Mouse (Mus musculus): Measurements from ENCODE around the gene Rab5c.

Gene Rab5c

GRCm38 (mm10) chr11:100754021-100754692, 16.1 kb upstream of the Rab5c start:
- DNase-seq (ENCODE audit: low read depth in 2 of 2, low spot score in 2 of 2): no peak

GRCm38 (mm10) chr11:100752294-100752693, 14.3 kb upstream of the Rab5c start:
- no peak for DNase-seq (ENCODE audit: low read depth in 2 of 2, low spot score in 2 of 2)

DNA sequence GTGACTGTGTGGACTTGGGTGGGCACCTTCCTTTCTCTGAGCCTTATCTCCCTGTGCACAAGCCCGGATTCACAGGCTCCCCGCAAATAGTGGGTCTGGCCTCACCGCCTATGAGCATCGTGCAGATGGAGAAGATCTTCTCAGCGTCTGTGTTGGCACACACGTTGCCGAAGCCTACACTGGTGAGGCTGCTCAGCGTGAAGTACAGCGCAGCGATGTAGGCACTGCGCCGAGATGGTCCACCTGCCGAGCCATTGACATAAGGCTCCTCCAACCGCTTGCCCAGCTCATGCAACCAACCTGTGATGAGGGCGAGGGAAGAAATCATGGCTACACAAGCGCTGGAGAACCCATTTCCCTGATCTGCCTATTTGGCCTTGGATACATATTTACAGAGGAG, 12.1 kb upstream of the Rab5c start:
- DNase-seq (ENCODE audit: low read depth in 2 of 2, low spot score in 2 of 2): no peak

- DNase-seq (ENCODE audit: low read depth in 2 of 2, low spot score in 2 of 2): no peak
Observed at GRCm38 (mm10) chr11:100749469-100749868, 11.5 kb upstream of the Rab5c start.

- no peak for DNase-seq (ENCODE audit: low read depth in 2 of 2, low spot score in 2 of 2)
Observed at GRCm38 (mm10) chr11:100748620-100749019, 10.6 kb upstream of the Rab5c start.

GRCm38 (mm10) chr11:100747114-100747513, 9.1 kb upstream of the Rab5c start:
- no peak for DNase-seq (ENCODE audit: low read depth in 2 of 2, low spot score in 2 of 2)

GRCm38 (mm10) chr11:100746546-100746945, 8.5 kb upstream of the Rab5c start:
- DNase-seq (ENCODE audit: low read depth in 2 of 2, low spot score in 2 of 2): no peak

GRCm38 (mm10) chr11:100745085-100745484, 7.1 kb upstream of the Rab5c start:
- DNase-seq (ENCODE audit: low read depth in 2 of 2, low spot score in 2 of 2): peak; percentile 47 to 63

GRCm38 (mm10) chr11:100741348-100741747, 3.3 kb upstream of the Rab5c start:
- DNase-seq (ENCODE audit: low read depth in 2 of 2, low spot score in 2 of 2): no peak

- DNase-seq (ENCODE audit: low read depth in 2 of 2, low spot score in 2 of 2): no peak
Observed at GRCm38 (mm10) chr11:100738749-100739148, 734 bp upstream of the Rab5c start.

GRCm38 (mm10) chr11:100737105-100737733, 796 bp downstream of the Rab5c start:
- DNase-seq (ENCODE audit: low read depth in 2 of 2, low spot score in 2 of 2): no peak

- no peak for DNase-seq (ENCODE audit: low read depth in 2 of 2, low spot score in 2 of 2)
Observed at GRCm38 (mm10) chr11:100736746-100737080, 1.3 kb downstream of the Rab5c start.

DNA sequence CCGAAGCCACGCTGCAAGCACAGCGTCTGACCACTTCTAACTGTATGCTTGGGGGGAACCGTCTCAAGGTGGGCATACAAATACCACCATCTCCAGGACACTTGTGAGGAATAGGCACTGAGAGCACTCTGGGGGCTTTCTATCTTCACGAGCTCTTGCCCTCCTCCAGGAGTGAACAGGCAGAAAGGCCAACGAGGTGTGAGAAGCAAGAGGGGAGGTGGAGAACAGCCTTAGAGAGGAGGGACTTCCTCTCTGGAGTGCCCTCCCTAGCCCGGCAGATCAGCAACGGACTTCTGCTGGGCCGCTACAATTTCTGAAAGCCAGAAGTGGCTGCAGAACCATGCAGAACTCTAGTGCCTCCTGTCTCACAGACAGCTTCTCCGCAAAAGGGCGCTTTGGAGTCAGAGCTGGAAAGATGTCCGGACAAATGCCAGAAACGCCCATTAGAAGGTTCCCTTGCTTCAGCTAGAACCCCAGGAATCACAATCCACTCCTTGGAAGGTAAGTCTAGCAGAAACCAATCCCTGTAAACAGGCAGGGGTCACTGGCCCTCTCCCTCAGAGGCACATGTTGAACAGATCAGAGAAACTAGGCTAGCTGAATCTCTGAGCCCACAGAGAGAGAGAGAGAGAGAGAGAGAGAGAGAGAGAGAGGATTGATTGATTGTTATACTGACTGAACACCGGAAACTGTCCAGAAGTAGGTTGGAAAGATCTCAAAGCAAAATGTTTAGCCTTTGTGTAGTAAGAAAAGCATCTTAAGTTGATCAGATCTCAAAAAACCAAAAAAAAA, 1.9 kb downstream of the Rab5c start:
- DNase-seq (ENCODE audit: low read depth in 2 of 2, low spot score in 2 of 2): no peak

DNA sequence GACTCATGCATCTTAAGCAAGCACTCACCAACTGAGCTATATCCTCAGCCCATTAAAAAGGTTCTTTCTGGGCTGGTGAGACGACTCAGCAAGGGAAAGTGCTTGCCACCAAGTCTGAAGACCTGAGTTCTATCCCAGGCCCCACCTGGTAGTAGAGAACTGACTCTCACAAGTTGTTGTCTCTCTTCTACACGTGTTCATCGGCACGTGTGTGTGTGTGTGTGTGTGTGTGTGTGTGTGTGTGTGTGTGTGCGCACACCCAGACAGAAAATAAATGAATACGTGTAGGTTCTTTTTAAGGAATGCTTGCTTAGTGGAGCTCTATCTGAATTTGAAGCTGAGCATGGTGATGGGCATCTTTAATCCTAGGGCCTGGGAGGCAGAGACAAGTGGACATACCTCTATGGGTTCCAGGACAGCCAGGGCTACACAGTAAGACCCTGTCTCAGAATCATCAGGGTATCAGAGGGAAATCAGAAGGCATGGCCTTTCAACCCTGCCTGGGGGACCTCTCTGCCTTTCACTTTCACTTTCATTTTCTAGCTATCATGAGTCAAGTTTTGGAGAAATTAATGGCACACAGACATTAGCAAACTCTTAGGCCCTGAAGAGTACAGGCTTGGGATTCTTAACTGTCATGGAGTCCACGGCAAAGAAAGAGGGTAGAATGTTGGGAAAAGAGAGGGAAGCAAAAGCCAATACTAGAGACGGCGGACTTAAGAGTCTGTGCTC, 2.7 kb downstream of the Rab5c start:
- DNase-seq (ENCODE audit: low read depth in 2 of 2, low spot score in 2 of 2): no peak

GRCm38 (mm10) chr11:100730477-100731205, 7.4 kb downstream of the Rab5c start:
- DNase-seq (ENCODE audit: low read depth in 2 of 2, low spot score in 2 of 2): no peak

DNA sequence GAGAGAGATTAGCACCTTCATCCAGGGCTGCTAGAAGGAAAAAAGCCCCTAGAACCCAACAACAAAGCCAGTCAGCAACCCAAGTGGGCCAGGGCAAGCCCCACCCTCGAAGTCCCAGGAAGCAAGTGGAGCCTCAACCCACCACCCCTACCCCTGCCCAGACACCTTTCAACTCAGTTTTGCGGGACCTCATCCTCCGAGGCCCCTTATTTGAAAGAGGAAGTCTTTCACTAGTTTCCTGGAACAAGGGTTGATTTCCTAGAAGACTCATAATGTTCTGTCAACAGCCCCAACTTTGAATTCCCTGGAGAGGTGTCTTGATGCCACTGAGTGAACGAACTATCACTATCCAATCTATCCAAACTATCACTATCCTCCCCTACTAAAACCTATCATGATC, 8.0 kb downstream of the Rab5c start:
- DNase-seq (ENCODE audit: low read depth in 2 of 2, low spot score in 2 of 2): no peak

DNA sequence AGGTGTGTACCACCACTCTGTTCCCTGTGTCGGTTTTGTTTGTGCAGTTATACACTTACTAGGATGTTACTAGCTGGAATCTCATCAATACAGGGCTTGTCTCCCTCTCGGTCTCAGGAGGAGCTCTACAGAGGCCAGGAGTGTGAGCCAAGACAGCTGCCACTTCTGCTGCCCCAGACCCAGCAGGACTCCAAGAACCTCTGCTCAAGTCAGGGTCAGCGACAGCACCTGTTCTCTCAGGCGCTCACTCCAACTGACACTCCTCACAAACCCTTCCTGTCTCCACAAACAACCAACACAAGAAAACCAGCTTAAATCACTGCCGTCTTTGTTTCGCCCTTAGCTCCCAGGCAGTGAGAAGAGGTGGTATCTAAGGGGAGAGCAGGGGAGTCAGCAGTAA, 9.4 kb downstream of the Rab5c start:
- no peak for DNase-seq (ENCODE audit: low read depth in 2 of 2, low spot score in 2 of 2)

GRCm38 (mm10) chr11:100727201-100727600, 10.8 kb downstream of the Rab5c start:
- DNase-seq (ENCODE audit: low read depth in 2 of 2, low spot score in 2 of 2): no peak

GRCm38 (mm10) chr11:100724919-100725512, 13.0 kb downstream of the Rab5c start:
- DNase-seq (ENCODE audit: low read depth in 2 of 2, low spot score in 2 of 2): no peak

DNA sequence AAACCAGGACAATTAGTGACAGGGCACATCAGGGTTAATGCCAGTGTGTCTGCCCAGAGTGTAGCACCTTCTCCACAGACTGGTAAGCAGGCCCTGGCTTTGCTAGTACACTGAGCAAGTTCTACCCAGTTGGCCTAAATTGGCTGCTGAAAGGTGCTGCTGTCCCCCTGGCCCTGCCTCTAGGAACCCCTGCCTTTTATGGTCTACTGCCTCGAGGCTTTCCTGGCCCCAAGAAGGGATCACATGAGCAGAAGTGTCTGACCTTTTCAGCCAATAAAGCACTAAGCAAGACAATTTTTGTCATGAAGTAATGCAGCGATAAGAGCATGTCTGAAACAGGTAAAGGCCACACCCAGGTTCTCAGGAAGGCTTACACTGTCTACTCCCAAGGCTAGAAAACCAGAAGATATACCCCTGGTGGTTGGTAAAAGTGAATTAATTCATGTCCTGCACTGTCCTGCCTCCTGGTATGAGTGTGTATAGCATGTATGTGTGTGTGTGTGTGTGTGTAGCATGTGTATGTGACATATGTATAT, 15.5 kb downstream of the Rab5c start:
- DNase-seq (ENCODE audit: low read depth in 2 of 2, low spot score in 2 of 2): no peak
